Comparison of ENCODE assay signal across 14 mouse cellular contexts in the genomic region with DNA sequence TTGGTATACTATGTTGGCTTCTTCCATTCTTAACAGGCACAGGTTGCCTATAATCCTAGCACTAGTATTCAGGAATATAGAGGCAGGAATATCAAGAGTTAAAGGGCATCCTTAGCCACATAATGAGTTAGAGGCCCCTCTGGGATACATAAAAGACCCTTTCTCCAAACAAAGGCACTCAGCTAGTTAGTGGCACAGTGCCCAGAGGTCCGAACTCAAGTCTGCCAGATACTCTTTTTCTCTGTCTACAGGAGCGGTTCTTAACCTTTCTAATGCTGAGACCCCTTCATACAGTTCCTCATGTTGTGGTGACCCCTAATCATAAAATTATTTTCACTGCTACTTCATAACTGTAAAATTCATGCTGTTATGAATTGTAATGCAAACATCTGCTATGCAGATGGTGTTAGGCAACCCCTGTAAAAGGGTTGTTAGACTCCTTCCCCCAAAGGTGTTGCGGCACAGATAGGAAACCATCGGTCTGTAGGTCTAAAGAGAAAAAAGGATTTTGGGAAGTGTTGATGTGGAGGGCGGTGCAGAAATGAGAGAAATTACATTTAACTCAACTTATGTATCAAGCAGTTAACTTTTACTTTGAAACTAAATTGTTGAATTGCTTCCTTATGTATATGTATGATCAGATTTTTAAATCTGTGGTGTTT. TPM values are rescaled to one million over a fixed set of nuclear protein-coding genes. Genes with fewer than 3 reads are reported as not detected.
DNase-seq lines count a peak whose midpoint lies in the region; ATAC-seq lines count a peak whose summit lies in the region.
"Had no signal": no experiment of that assay in that cellular context is flagged by ENCODE, and none has a peak within 500 bp of the region (broad histone marks: within the 10 kb centered on the region; RNA-seq: fewer than 3 reads in every experiment).

No protein-coding gene starts in this region.

- H3K4me2 ChIP-seq in limb, embryonic 11.5 days (ENCODE audit: low read depth, severe bottlenecking), result peak overlapping the region; percentile 5; the same call in 1 of the 2 replicates
- no peak overlapping the region for H3K4me2 ChIP-seq in embryonic facial prominence, embryonic 14.5 days (ENCODE audit: low read depth, low read length)
- peak overlapping the region; percentile 35 for H3K4me2 ChIP-seq in limb, embryonic 12.5 days
- H3K4me2 ChIP-seq: liver, embryonic 13.5 days had no signal

- 0 out of 2 replicates have a peak, but pooled peaks cover 2% of the 10 kb centered on the region for H3K36me3 ChIP-seq in limb, embryonic 11.5 days (ENCODE audit: control insufficient read depth, insufficient read depth, low read length)
- peaks cover 36% of the 10 kb centered on the region for H3K36me3 ChIP-seq in limb, embryonic 10.5 days
- peaks cover 33% of the 10 kb centered on the region for H3K36me3 ChIP-seq in embryonic facial prominence, embryonic 14.5 days (ENCODE audit: control insufficient read depth, insufficient read depth, low read length)
- peaks cover 32% of the 10 kb centered on the region for H3K36me3 ChIP-seq in limb, embryonic 12.5 days

- no peaks in the 10 kb centered on the region for H3K9me3 ChIP-seq in limb, embryonic 11.5 days (ENCODE audit: control insufficient read depth, low read length)
- no peaks in the 10 kb centered on the region for H3K9me3 ChIP-seq in limb, embryonic 10.5 days (replicated peaks)
- H3K9me3 ChIP-seq in embryonic facial prominence, embryonic 14.5 days (ENCODE audit: control insufficient read depth, low read length), result no peaks in the 10 kb centered on the region
- no peaks in the 10 kb centered on the region for H3K9me3 ChIP-seq in limb, embryonic 12.5 days
- H3K9me3 ChIP-seq: liver, embryonic 13.5 days had no signal

- peak overlapping the region; percentile 16; the same call in 1 of the 2 replicates for H3K27ac ChIP-seq in limb, embryonic 11.5 days (replicated peaks; ENCODE audit: low read depth, low read length)
- H3K27ac ChIP-seq in limb, embryonic 10.5 days, result no peak overlapping the region
- H3K27ac ChIP-seq in embryonic facial prominence, embryonic 14.5 days (replicated peaks; ENCODE audit: low read depth, low read length), result no peak overlapping the region
- 0 out of 2 replicates have a peak overlapping the region, but pooled peaks have one; percentile 25 for H3K27ac ChIP-seq in limb, embryonic 12.5 days
- H3K27ac ChIP-seq: liver, embryonic 13.5 days had no signal

- H3K4me1 ChIP-seq in limb, embryonic 11.5 days (ENCODE audit: control insufficient read depth, insufficient read depth, low read length), result no peaks in the 10 kb centered on the region
- H3K4me1 ChIP-seq in limb, embryonic 10.5 days, result peaks cover 2% of the 10 kb centered on the region; the same call in 1 of the 2 replicates
- H3K4me1 ChIP-seq in embryonic facial prominence, embryonic 14.5 days (ENCODE audit: control insufficient read depth, insufficient read depth, low read length), result peaks cover 4% of the 10 kb centered on the region; the same call in 1 of the 2 replicates
- H3K4me1 ChIP-seq in limb, embryonic 12.5 days (replicated peaks), result peaks cover 11% of the 10 kb centered on the region

- H3K27me3 ChIP-seq in limb, embryonic 11.5 days (ENCODE audit: control insufficient read depth, insufficient read depth, low read length), result no peaks in the 10 kb centered on the region
- no peaks in the 10 kb centered on the region for H3K27me3 ChIP-seq in limb, embryonic 10.5 days (ENCODE audit: low read depth, poor library complexity, severe bottlenecking)
- no peaks in the 10 kb centered on the region for H3K27me3 ChIP-seq in embryonic facial prominence, embryonic 14.5 days (replicated peaks; ENCODE audit: control insufficient read depth, insufficient read depth, low read length)
- H3K27me3 ChIP-seq in limb, embryonic 12.5 days, result no peaks in the 10 kb centered on the region
- H3K27me3 ChIP-seq: liver, embryonic 13.5 days had no signal

- H3K9ac ChIP-seq in limb, embryonic 11.5 days (ENCODE audit: low read length), result no peak overlapping the region
- H3K9ac ChIP-seq in embryonic facial prominence, embryonic 14.5 days (ENCODE audit: low read depth, low read length), result 0 out of 2 replicates have a peak overlapping the region, but pooled peaks have one; percentile 3
- H3K9ac ChIP-seq in limb, embryonic 12.5 days (replicated peaks), result no peak overlapping the region
- H3K9ac ChIP-seq: liver, embryonic 13.5 days had no signal

- no peak overlapping the region for H3K4me3 ChIP-seq in limb, embryonic 11.5 days (ENCODE audit: low read depth, low read length)
- H3K4me3 ChIP-seq in limb, embryonic 10.5 days, result no peak overlapping the region
- H3K4me3 ChIP-seq in embryonic facial prominence, embryonic 14.5 days (ENCODE audit: low read depth, low read length), result no peak overlapping the region
- H3K4me3 ChIP-seq in limb, embryonic 12.5 days (replicated peaks), result no peak overlapping the region; the same call in 1 of the 2 replicates
- H3K4me3 ChIP-seq: liver, embryonic 13.5 days had no signal

- ATAC-seq in limb, embryonic 11.5 days (ENCODE audit: insufficient number of reproducible peaks, low FRiP score, low TSS enrichment, low read depth), result no peak
- ATAC-seq in embryonic facial prominence, embryonic 14.5 days (ENCODE audit: low read depth), result 0 out of 2 replicates have a peak, but pooled peaks have one; percentile 41
- no peak for ATAC-seq in limb, embryonic 12.5 days (ENCODE audit: insufficient number of reproducible peaks, insufficient read depth, low FRiP score, low TSS enrichment, low read depth)

- WGBS in limb, embryonic 11.5 days, result 58% methylated on average over 5 of the region's 5 CpGs
- 74% methylated on average over 5 of the region's 5 CpGs for WGBS in limb, embryonic 10.5 days
- 46% methylated on average over 5 of the region's 5 CpGs for WGBS in embryonic facial prominence, embryonic 14.5 days
- 37% methylated on average over 5 of the region's 5 CpGs for WGBS in limb, embryonic 12.5 days

- DNase-seq in heart, adult 11 months, result peak; percentile 55
- no peak for DNase-seq in heart, adult 18-20 months
- DNase-seq in limb, embryonic 11.5 days (ENCODE audit: low spot score), result no peak
- no peak for DNase-seq in limb, embryonic 10.5 days (ENCODE audit: low spot score)
- peak; percentile 51 for DNase-seq in embryonic facial prominence, embryonic 14.5 days (ENCODE audit: low spot score)
- no peak for DNase-seq in urinary bladder, postnatal 36 days (ENCODE audit: low spot score in 2 of 2)
- DNase-seq in spleen, adult 12 weeks (ENCODE audit: low spot score), result no peak
- DNase-seq: kidney, adult 11 months; layer of hippocampus, adult 9-11 months; liver, embryonic 13.5 days; lung, postnatal 4 days; spleen, adult 18-20 months; thymus, adult 2 months had no signal

RNA-seq across cellular contexts. Expression of gene Arf4, which starts 8.2 kb away (rescaled TPM):
- 10 to 100 TPM; 74.7 to 77.3 TPM for total RNA-seq in heart, adult 18-20 months (2021)
- 581 and 585 TPM in 2 replicates for polyA plus RNA-seq in limb, embryonic 11.5 days (2014; fragmentation: Nextera tagmentation; extraction: Ambion mirVana)
- 464 and 513 TPM in 2 replicates for polyA plus RNA-seq in limb, embryonic 10.5 days (2016; fragmentation: Nextera tagmentation; extraction: Ambion mirVana)
- polyA plus RNA-seq in embryonic facial prominence, embryonic 14.5 days (2014; fragmentation: Nextera tagmentation; extraction: Ambion mirVana), result 692 and 697 TPM in 2 replicates
- polyA plus RNA-seq in limb, embryonic 12.5 days (2016; fragmentation: Nextera tagmentation; extraction: Ambion mirVana), result 508 and 546 TPM in 2 replicates

RNA-seq across cellular contexts. Expression of gene Pde12, which starts 23.6 kb away (rescaled TPM):
- total RNA-seq in heart, adult 18-20 months (2021), result 1 to 10 TPM; 5.3 to 5.5 TPM
- polyA plus RNA-seq in limb, embryonic 11.5 days (2014; fragmentation: Nextera tagmentation; extraction: Ambion mirVana), result 12.7 and 13.5 TPM in 2 replicates
- polyA plus RNA-seq in limb, embryonic 10.5 days (2016; fragmentation: Nextera tagmentation; extraction: Ambion mirVana), result 12.6 and 12.9 TPM in 2 replicates
- polyA plus RNA-seq in embryonic facial prominence, embryonic 14.5 days (2014; fragmentation: Nextera tagmentation; extraction: Ambion mirVana), result 9.6 and 10.1 TPM in 2 replicates
- polyA plus RNA-seq in limb, embryonic 12.5 days (2016; fragmentation: Nextera tagmentation; extraction: Ambion mirVana), result 11.1 and 11.3 TPM in 2 replicates

RNA-seq across cellular contexts. Expression of gene Dnah12, which starts 47.0 kb away (rescaled TPM):
- total RNA-seq in heart, adult 18-20 months (2021), result under 1 TPM; 0.15 to 0.31 TPM
- polyA plus RNA-seq in limb, embryonic 11.5 days (2014; fragmentation: Nextera tagmentation; extraction: Ambion mirVana), result not detected in 2 replicates
- polyA plus RNA-seq in limb, embryonic 10.5 days (2016; fragmentation: Nextera tagmentation; extraction: Ambion mirVana), result not detected in 2 replicates
- polyA plus RNA-seq in embryonic facial prominence, embryonic 14.5 days (2014; fragmentation: Nextera tagmentation; extraction: Ambion mirVana), result 0.22 and 0.61 TPM in 2 replicates
- polyA plus RNA-seq in limb, embryonic 12.5 days (2016; fragmentation: Nextera tagmentation; extraction: Ambion mirVana), result 0.01 and 0.06 TPM in 2 replicates

Comparison
In these comparisons a context has a peak if more than half of its experiments do, and no peak if none do; other contexts are left out.
1. DNase-seq: peak in heart, adult 11 months (single experiment) and embryonic facial prominence, embryonic 14.5 days (single experiment); none in heart, adult 18-20 months (0 of 2), limb, embryonic 11.5 days (single experiment), limb, embryonic 10.5 days (single experiment), urinary bladder, postnatal 36 days (0 of 2) and spleen, adult 12 weeks (single experiment).
2. H3K27ac ChIP-seq: peak in limb, embryonic 11.5 days (single experiment) and limb, embryonic 12.5 days (single experiment); none in limb, embryonic 10.5 days (single experiment) and embryonic facial prominence, embryonic 14.5 days (single experiment).